Mouse (Mus musculus) left cerebral cortex, adult 9 months (tissue): ENCODE measurements around the gene Mzt1.

Experiments
- DNase-seq, 2 experiments: peaks; one replicate each; pipeline ENCODE4 v3.0.0; 2022; ENCODE audit warnings: low spot score in 2 of 2

The Mzt1 gene

DNA sequence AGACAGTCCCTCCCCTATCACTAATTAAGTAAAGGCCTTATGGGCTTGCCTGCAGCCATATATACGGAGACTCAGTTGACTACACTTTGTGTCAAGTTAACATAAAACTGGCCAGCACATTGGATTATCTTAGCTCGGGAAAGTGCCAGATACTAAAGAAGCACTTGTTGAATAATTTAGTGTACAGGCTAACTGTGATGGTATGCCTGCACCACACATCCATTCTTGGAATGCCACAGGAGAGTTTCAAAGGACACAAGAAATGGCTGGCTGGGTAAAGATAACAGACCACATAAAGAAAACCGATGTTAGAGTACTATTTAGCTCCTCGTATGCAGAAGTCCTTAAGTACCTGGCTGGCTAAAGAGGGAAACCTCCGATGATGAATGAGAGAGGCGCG, 27.2 kb downstream of the Mzt1 start:
- no peak for DNase-seq

- no peak for DNase-seq
Observed at GRCm38 (mm10) chr14:99010920-99011313, 35.0 kb downstream of the Mzt1 start.

- no peak for DNase-seq
Observed at GRCm38 (mm10) chr14:99010224-99010919, 35.6 kb downstream of the Mzt1 start.

DNA sequence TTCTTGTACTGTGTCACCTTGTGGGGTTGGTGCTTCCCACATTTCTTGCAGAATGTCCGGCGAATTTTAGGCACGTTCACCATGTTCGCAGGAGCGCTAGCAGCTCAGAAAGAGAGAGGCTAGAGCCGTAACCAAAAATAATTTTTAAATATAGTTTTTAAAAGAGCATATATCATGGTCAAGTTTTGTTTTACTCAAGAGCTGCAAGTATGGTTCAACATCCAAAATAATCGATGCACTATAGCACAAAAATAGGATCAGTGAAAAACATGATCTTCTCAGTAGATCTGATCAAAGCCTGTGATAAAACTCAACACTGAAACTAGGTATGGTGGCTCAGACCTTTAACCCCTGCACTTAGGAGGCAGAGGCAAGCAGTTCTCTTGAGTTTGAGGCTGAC, 51.7 kb downstream of the Mzt1 start, which contains the start of gene Rpl36a-ps1:
Rpl36a-ps1 (minus strand) TSS at position 101 of the 400 bp plus-strand sequence.
- DNase-seq: no peak

DNA sequence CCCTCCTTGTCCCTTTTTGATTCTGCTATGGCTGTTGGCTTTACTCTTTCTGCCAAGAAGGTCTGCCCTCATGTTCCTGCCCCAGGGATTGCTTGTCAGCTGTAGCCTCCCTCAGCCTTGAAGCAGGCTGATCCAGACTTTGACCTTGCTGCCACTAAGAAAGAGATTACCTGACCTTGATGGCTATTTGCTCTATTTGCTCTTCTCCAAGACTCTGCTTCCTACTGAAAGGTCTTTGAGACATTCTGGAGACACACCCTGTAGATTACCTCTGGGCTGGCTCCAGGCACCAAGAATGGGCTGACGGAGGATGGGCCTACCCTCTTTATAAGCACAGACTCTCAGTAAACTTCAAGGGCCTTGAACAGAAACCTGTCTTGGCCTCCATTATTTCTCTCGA, 53.5 kb downstream of the Mzt1 start:
- DNase-seq: no peak

- no peak for DNase-seq
Observed at GRCm38 (mm10) chr14:98990636-98991035, 55.3 kb downstream of the Mzt1 start.

DNA sequence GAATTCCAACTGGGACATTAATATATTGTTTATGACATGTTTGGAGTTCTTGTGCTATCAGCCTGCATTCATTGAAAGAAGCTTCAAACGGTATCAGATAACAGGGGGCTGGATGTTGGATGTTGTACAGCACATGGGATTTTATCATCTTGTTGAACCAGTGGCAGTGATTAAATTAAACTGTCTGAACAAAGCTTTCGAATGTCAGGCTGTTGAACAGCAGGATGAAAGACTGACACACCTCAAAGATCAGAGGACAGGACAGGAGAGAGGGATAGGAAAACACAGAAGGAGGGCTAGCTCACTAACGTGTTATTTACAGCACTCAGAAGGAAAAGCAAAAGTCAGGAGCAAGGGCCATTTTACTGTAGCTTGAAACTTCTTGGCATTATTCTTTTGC, 56.1 kb downstream of the Mzt1 start:
- no peak for DNase-seq
